ENCODE assay signal across 8 mouse cellular contexts in genomic region chr7:68579666-68580065, GRCm38 (mm10).
DNase-seq lines count a peak whose midpoint lies in the region; ATAC-seq and TF ChIP-seq lines count a peak whose summit lies in the region.

No protein-coding gene starts in this region.

- TF ChIP-seq POLR2A in cortical plate, adult 2 months (IDR thresholded peaks at IDR 0.05; ENCODE audit: extremely low read depth, insufficient read depth, low read length), result no peak

- ATAC-seq in inflammation-experienced regulatory T-cells, adult 6 months, result peak; percentile 61
- ATAC-seq in megakaryocyte progenitor cell, adult 5-6 weeks (replicated peaks; ENCODE audit: poor library complexity), result peak; percentile 96

- no peak overlapping the region for H3K27ac ChIP-seq in cortical plate, adult 2 months (ENCODE audit: insufficient read depth, low read length)

- DNase-seq in adipocyte (ENCODE audit: low spot score), result peak; percentile 78
- peak; percentile 76 for DNase-seq in gastrocnemius, postnatal 14 days
- DNase-seq in left cerebral cortex, adult 9 months (ENCODE audit: low spot score in 2 of 2), result peak; percentile 14 to 88
- DNase-seq in right cerebral cortex, postnatal 14 days, result peak; percentile 87
- DNase-seq in urinary bladder, postnatal 25 days (ENCODE audit: low spot score), result peak; percentile 86

- H3K4me1 ChIP-seq in cortical plate, adult 2 months (ENCODE audit: control insufficient read depth, insufficient read depth, low read length), result no peaks in the 10 kb centered on the region

- TF ChIP-seq CTCF in cortical plate, adult 2 months (IDR thresholded peaks at IDR 0.05; ENCODE audit: extremely low read depth, insufficient read depth, low read length), result peak; percentile 97

- intact Hi-C loops in gastrocnemius, postnatal 14 days (cut with DNase I; ENCODE audit: low total_unique reads), result no loop called here

- no peak overlapping the region for H3K4me3 ChIP-seq in cortical plate, adult 2 months (ENCODE audit: insufficient read depth, low read length)
